Mouse (Mus musculus): ENCODE data around the gene Chmp6. TPM values are rescaled to one million over a fixed set of nuclear protein-coding genes. Genes with fewer than 3 reads are reported as not detected.

Chmp6 gene
- total RNA-seq, 1 experiment from 2014 or later, result 47.7 TPM

GRCm38 (mm10) chr11:119904621-119905286, 8.5 kb upstream of the Chmp6 start:
- ATAC-seq (replicated peaks in 1 of 2; ENCODE audit: insufficient read depth in 1 of 2, low FRiP score in 2 of 2, low TSS enrichment in 1 of 2, low read depth in 1 of 2, poor library complexity in 2 of 2, severe bottlenecking in 2 of 2), result peak; percentile 57 to 65; a peak in 2 of 4 replicates

DNA sequence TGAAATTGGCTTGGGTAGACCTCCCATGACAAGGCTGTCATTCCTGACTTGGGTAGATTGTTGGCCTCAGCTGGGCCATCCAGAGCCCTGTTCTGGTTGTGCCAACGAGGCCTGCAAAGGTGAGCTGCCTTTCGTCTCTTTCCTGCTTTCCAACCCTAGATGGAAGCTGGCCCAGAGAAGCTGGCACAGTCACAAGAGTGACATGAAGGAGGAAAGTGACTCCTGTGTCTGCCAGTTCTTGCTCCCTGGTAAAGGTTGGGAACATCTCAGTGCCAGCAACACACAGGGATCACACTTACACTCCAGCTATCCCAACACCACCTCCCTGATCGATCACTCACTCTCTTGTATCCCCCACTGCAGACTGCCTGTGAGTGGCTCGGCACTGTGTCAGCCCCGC, 7.4 kb upstream of the Chmp6 start:
- ATAC-seq (replicated peaks in 1 of 2; ENCODE audit: insufficient read depth in 1 of 2, low FRiP score in 2 of 2, low TSS enrichment in 1 of 2, low read depth in 1 of 2, poor library complexity in 2 of 2, severe bottlenecking in 2 of 2), result no peak

DNA sequence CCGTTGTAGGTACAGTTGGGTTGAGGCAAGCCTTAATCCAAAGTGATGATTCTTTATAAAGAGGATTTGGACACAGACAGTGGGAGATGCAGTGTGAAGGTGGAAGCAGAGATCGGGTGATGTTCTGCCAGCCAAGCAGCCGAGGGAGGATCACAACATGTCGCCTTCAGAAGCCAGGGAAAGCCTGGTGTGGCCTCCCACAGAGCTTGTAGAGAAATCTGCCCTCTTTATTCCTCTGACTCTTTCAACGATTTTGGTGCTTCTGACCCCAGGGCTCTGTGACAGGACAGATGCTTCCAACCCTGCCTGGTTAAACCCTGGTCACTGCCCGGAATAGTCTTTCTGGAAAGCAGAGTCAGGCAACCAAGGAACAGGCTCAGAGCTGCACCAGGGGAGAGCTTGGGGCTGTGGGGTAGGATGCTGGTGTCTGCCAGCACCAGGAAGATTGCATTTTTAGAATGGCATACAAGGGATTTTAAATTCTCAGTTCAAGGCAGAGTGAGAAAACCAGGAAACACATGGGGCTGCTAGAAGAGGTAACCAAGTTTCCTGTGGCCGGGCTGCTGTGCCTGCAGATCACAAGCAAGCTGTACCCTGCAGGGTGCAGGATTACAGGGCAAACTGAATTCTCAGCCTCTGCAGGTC, 6.1 kb upstream of the Chmp6 start:
- ATAC-seq (replicated peaks in 1 of 2; ENCODE audit: insufficient read depth in 1 of 2, low FRiP score in 2 of 2, low TSS enrichment in 1 of 2, low read depth in 1 of 2, poor library complexity in 2 of 2, severe bottlenecking in 2 of 2), result peak in 1 of 2 experiments; percentile 9; a peak in 1 of 4 replicates

DNA sequence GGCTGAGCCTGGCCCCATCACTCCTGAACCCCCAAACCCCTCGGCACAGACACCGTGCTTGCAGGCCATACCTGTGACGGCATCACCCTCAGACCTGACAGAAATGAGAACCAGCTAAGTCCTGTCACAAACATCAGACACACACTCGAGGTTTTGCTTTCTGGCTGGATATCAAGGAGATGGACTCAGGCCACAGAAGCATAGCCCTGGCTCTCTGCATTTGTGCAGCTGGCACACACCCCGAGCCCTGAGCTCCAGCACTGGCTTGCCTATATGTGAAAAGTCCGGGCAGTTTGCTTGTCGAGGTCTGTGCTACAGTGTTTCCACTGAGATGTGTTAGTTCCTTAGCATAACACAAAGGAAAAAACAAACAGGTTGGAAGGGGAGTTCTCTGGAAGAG, 5.5 kb upstream of the Chmp6 start:
- ATAC-seq (replicated peaks in 1 of 2; ENCODE audit: insufficient read depth in 1 of 2, low FRiP score in 2 of 2, low TSS enrichment in 1 of 2, low read depth in 1 of 2, poor library complexity in 2 of 2, severe bottlenecking in 2 of 2), result peak in 1 of 2 experiments; percentile 9; a peak in 1 of 4 replicates

DNA sequence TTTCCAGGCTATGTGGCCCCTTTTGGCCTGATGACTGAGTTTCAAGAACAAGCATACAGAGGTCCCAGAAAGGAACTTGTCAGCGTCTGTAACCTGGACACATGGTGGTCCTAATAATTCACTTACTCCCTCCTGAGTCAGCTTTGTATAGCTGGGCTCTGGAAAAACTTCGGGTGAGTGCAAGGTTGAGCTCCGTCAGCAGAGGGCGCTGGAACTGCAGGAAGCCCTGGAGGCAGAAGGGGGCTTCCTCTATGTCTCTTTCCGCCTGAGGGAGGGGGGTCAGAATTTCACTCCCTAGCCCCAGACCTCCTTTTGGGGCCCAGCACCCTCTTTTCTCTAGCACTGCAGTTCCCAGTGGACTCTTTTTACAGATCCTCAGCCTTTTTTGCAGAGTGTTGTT, 3.8 kb upstream of the Chmp6 start:
- peak; percentile 47 to 53; a peak in 2 of 4 replicates for ATAC-seq (replicated peaks in 1 of 2; ENCODE audit: insufficient read depth in 1 of 2, low FRiP score in 2 of 2, low TSS enrichment in 1 of 2, low read depth in 1 of 2, poor library complexity in 2 of 2, severe bottlenecking in 2 of 2)

GRCm38 (mm10) chr11:119912845-119913244, 396 bp upstream of the Chmp6 start:
- ATAC-seq (replicated peaks in 1 of 2; ENCODE audit: insufficient read depth in 1 of 2, low FRiP score in 2 of 2, low TSS enrichment in 1 of 2, low read depth in 1 of 2, poor library complexity in 2 of 2, severe bottlenecking in 2 of 2), result no peak

- ATAC-seq (replicated peaks in 1 of 2; ENCODE audit: insufficient read depth in 1 of 2, low FRiP score in 2 of 2, low TSS enrichment in 1 of 2, low read depth in 1 of 2, poor library complexity in 2 of 2, severe bottlenecking in 2 of 2), result no peak
Measured at GRCm38 (mm10) chr11:119913935-119914314, 684 bp downstream of the Chmp6 start.

- ATAC-seq (replicated peaks in 1 of 2; ENCODE audit: insufficient read depth in 1 of 2, low FRiP score in 2 of 2, low TSS enrichment in 1 of 2, low read depth in 1 of 2, poor library complexity in 2 of 2, severe bottlenecking in 2 of 2), result no peak
Measured at GRCm38 (mm10) chr11:119914381-119914780, 1.1 kb downstream of the Chmp6 start.

DNA sequence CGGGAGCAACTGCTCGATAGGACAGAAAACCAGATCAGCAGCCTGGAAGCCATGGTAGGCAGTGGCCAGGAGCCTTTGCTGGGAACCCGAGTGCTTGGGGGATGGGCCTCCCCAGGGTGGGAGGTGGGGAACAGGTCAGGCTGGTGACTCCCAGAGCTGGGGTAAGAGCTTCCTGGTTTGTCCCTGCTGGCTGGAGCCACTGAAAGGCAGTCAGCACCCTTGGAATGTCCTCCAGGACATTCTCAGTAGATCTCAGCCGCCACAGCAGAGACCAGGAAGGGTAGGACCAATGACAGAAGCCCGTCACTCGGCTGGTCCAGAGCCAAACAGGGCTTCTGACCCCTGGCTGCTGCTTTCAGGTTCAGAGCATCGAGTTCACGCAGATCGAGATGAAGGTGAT, 2.4 kb downstream of the Chmp6 start:
- ATAC-seq (replicated peaks in 1 of 2; ENCODE audit: insufficient read depth in 1 of 2, low FRiP score in 2 of 2, low TSS enrichment in 1 of 2, low read depth in 1 of 2, poor library complexity in 2 of 2, severe bottlenecking in 2 of 2), result no peak

DNA sequence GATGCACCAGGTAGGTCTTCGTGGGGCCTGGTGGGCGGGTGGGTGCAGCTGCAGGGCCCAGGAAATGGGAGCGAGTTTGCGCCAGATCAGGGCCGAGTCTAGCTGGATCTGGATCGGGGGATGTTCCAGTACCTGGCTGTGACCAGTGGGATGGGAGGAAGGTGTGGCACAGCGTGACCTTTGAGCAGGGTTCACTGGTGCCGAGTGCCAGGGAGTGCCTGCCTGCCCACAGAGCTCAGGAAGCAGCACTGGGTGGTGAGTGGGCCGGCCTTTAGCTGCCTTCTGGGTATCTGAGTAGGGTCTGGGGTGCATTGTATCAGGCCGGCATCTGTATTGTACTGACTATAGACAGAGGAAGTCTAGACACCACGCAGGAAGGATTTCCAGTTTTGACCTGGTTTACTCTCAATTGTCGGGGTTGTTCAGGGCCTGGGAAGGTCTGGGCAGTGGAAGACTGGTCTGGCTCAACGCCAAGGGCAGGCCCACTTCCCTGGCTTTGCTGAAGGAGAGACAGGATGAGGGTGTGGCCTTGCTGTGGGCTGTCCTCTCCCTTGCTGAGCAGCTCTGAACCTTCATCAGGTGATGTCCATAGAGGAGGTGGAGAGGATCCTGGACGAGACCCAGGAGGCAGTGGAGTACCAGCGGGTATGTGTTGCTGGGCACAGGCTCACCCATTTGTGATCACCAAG, 3.0 kb downstream of the Chmp6 start:
- no peak for ATAC-seq (replicated peaks in 1 of 2; ENCODE audit: insufficient read depth in 1 of 2, low FRiP score in 2 of 2, low TSS enrichment in 1 of 2, low read depth in 1 of 2, poor library complexity in 2 of 2, severe bottlenecking in 2 of 2)

DNA sequence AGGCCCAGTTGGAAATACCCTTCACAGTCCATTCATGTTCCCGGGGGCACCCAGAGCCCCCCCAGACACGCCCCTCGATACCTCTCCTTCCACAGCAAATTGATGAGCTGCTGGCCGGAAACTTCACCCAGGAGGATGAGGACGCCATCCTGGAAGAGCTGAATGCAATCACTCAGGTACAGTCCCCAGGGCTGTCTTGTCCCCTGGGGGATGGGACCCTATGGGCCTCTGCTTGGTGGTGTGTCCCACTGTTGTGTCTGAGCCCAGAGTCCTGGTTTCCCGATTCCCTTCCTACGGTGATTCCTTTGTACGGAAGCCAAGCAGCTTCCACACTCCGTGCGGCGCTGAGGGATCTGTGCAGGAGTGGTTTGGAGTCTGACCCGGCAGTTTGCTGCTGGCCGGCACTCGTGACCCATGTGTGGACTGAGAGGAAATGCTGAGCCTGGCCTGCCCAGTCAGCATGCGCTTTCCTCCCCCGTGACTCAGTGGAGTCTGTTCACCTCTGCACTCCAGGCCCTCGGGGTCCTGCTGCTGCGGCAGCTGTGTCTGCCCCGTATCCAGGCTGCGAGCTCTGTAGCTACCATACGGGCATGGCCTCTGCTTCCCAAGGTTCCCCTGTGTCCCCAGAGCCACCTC, 3.7 kb downstream of the Chmp6 start:
- no peak for ATAC-seq (replicated peaks in 1 of 2; ENCODE audit: insufficient read depth in 1 of 2, low FRiP score in 2 of 2, low TSS enrichment in 1 of 2, low read depth in 1 of 2, poor library complexity in 2 of 2, severe bottlenecking in 2 of 2)

DNA sequence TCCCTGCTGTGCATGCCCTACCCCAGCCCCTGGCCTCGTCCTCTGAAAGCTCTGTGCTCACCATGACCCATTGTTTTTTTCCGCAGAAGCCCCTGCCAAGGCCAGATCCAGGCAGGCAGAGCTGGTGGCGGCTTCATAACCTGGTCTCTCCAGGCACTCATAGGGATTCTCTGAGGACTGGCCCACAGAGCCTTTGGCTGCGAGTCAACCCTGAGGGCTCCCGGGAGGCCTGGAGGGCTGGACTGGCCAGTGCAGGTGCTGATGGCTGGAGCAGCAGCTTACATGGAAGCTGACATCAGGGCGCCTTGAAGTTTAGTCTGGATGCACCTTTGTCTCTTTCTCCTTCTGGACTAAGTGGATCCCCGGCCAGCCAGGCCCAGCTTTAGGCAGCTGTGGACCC, 5.3 kb downstream of the Chmp6 start:
- no peak for ATAC-seq (replicated peaks in 1 of 2; ENCODE audit: insufficient read depth in 1 of 2, low FRiP score in 2 of 2, low TSS enrichment in 1 of 2, low read depth in 1 of 2, poor library complexity in 2 of 2, severe bottlenecking in 2 of 2)

DNA sequence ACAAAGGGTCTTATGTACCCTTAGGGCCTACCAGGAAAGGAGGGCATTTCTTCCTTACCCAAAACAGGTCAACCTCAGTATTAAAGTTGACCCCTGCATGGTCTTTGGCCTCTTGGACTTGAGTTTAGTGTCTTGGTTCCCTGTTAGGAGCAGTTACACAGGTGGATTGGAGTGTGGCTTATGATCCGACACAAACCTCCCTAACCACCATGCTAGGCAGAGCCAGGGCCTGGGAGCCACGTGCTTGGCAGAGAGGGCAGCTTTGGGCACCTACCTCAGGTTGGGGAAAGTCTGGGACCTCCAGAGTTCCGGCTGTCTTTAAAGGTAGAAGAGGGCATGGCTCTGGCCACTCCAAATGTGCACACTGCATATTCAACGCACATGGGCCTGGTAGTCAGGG, 6.2 kb downstream of the Chmp6 start:
- ATAC-seq (replicated peaks in 1 of 2; ENCODE audit: insufficient read depth in 1 of 2, low FRiP score in 2 of 2, low TSS enrichment in 1 of 2, low read depth in 1 of 2, poor library complexity in 2 of 2, severe bottlenecking in 2 of 2), result no peak

DNA sequence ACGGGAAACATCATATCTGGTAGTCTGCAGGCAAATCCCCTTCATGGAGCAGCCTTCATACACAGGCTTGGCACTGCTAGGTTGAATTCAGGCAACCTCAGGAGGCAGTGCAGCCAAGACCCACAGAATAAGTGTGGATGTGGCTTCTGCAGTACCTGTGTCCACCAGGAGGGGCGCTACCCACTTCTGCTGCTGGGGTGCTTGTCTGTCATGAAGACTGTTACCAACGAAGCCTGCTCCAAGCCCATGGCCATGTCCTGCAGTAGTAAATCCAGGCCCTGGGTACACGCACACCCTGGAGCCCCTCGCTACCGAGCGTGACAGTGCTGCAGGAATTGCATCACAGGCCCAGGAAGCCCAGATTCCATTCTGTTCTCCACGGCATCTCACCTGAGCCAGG, 6.7 kb downstream of the Chmp6 start:
- peak; percentile 60 to 63 for ATAC-seq (replicated peaks in 1 of 2; ENCODE audit: insufficient read depth in 1 of 2, low FRiP score in 2 of 2, low TSS enrichment in 1 of 2, low read depth in 1 of 2, poor library complexity in 2 of 2, severe bottlenecking in 2 of 2)

- no peak for ATAC-seq (replicated peaks in 1 of 2; ENCODE audit: insufficient read depth in 1 of 2, low FRiP score in 2 of 2, low TSS enrichment in 1 of 2, low read depth in 1 of 2, poor library complexity in 2 of 2, severe bottlenecking in 2 of 2)
Measured at GRCm38 (mm10) chr11:119920668-119921067, 7.4 kb downstream of the Chmp6 start.

- peak; percentile 86 to 95 for ATAC-seq (replicated peaks in 1 of 2; ENCODE audit: insufficient read depth in 1 of 2, low FRiP score in 2 of 2, low TSS enrichment in 1 of 2, low read depth in 1 of 2, poor library complexity in 2 of 2, severe bottlenecking in 2 of 2)
Measured at GRCm38 (mm10) chr11:119925176-119925575, 11.9 kb downstream of the Chmp6 start.

GRCm38 (mm10) chr11:119926762-119927161, 13.5 kb downstream of the Chmp6 start:
- ATAC-seq (replicated peaks in 1 of 2; ENCODE audit: insufficient read depth in 1 of 2, low FRiP score in 2 of 2, low TSS enrichment in 1 of 2, low read depth in 1 of 2, poor library complexity in 2 of 2, severe bottlenecking in 2 of 2), result no peak

DNA sequence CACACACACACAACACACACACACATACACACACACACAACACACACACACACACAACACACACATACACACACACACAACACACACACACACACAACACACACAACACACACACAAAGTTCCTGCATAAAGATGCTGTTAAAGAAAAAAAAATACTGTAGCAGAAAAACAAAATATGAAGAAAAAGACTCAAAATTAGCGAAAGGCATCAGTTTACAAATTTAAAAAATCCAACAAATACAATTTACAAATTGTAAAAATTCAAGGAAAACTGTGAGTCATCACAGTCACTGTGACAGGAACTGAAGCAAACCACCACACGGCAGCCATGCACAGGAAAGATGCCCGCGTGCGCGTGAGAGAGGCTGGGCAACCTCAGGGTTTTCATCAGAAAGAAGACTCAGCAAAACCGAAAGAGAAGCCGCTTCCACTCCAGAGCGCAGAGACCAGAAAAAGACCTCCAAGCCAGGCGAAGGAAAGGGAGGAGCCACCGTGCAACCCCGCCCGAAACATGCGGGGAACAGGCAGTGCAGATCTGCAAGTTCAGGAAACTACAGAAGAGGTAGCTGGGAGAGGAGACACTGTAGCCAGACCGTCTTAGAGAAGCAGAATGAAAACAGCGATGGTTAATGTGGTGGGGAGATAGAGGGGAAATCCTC, 14.9 kb downstream of the Chmp6 start:
- ATAC-seq (replicated peaks in 1 of 2; ENCODE audit: insufficient read depth in 1 of 2, low FRiP score in 2 of 2, low TSS enrichment in 1 of 2, low read depth in 1 of 2, poor library complexity in 2 of 2, severe bottlenecking in 2 of 2), result peak; percentile 69 to 73

All from hematopoietic stem cell, adult 5-6 weeks (primary cell).